Mouse (Mus musculus) intestine, postnatal 0 days (tissue): ENCODE measurements around the gene Cks1b. TPM values are rescaled to one million over a fixed set of nuclear protein-coding genes. Genes with fewer than 3 reads are reported as not detected.
A peak's percentile ranks its signal among the peaks of the same experiment; 100 is the strongest.

Experiments
- ATAC-seq: fragments of 200-750 bp; cut with Nextera tagmentation; 2 replicates; pipeline ENCODE4 v1.8.0; 2017; ENCODE audit warnings: mild to moderate bottlenecking, moderate TSS enrichment, moderate library complexity
- H3K27ac ChIP-seq: fragments of 300-500 bp; sonication (generic); 2 replicates; pipeline ENCODE4 v1.5.1; 2014; ENCODE audit warnings: mild to moderate bottlenecking, low read depth, low read length, moderate library complexity
- H3K27me3 ChIP-seq: fragments of 300-500 bp; sonication (generic); replicated peaks from 2 replicates; pipeline ENCODE4 v1.6.1; 2014; ENCODE audit warnings: low read length, mixed read lengths; ENCODE audit not compliant: control insufficient read depth, insufficient read depth
- H3K36me3 ChIP-seq: fragments of 300-500 bp; sonication (generic); 2 replicates; pipeline ENCODE4 v1.6.1; 2014; ENCODE audit warnings: mild to moderate bottlenecking, moderate library complexity; ENCODE audit not compliant: control insufficient read depth, insufficient read depth
- H3K4me1 ChIP-seq: fragments of 300-500 bp; sonication (generic); replicated peaks from 2 replicates; pipeline ENCODE4 v1.6.1; 2014; ENCODE audit warnings: antibody characterized with exemption, low read length, mixed read lengths; ENCODE audit not compliant: control insufficient read depth, insufficient read depth
- H3K4me2 ChIP-seq: fragments of 300-500 bp; sonication (generic); replicated peaks from 2 replicates; pipeline ENCODE4 v1.6.1; 2014; ENCODE audit warnings: low read depth, mild to moderate bottlenecking, moderate library complexity
- H3K4me3 ChIP-seq: fragments of 300-500 bp; sonication (generic); 2 replicates; pipeline ENCODE4 v1.5.1; 2014; ENCODE audit warnings: low read depth, low read length
- H3K9ac ChIP-seq: fragments of 300-500 bp; sonication (generic); 2 replicates; pipeline ENCODE4 v1.6.1; 2014; ENCODE audit warnings: mild to moderate bottlenecking, low read depth, low read length
- H3K9me3 ChIP-seq: fragments of 300-500 bp; sonication (generic); 2 replicates; pipeline ENCODE4 v1.6.1; 2016; ENCODE audit warnings: mixed run types; ENCODE audit not compliant: control insufficient read depth
- CTCF ChIP-seq: sonication (generic); IDR thresholded peaks from 2 replicates; pipeline ENCODE4 v1.5.1; 2016; ENCODE audit warnings: low read depth, mild to moderate bottlenecking, control low read depth, antibody characterized with exemption, moderate library complexity
- WGBS: fragments of 180-500 bp; shearing (Covaris S2); extraction: QIAGEN DNeasy Blood & Tissue Kit; methylation state at CpG from one replicate; pipeline ENCODE4 v1.1.7; 2014; 5-methylcytosine and 5-hydroxymethylcytosine counted together
- polyA plus RNA-seq: library from polyadenylated mRNA; unstranded; fragments of >200 nt; fragmentation: Nextera tagmentation; extraction: Ambion mirVana; gene quantifications from 2 replicates; pipeline ENCODE4 v1.2.1, GENCODE M21; 2015

The Cks1b gene
- polyA plus RNA-seq, result 106 and 118 TPM in 2 replicates

- H3K4me2 ChIP-seq, result peak within 1 kb of the TSS; percentile 86
- no peaks in the 10 kb centered on the region for H3K27me3 ChIP-seq
- H3K9me3 ChIP-seq, result no peaks in the 10 kb centered on the region
- H3K4me1 ChIP-seq, result peaks cover 9% of the 10 kb centered on the region
- peak; percentile 96 for ATAC-seq
- peak within 1 kb of the TSS; percentile 76 for H3K4me3 ChIP-seq
- H3K9ac ChIP-seq, result peak within 1 kb of the TSS; percentile 83
- peak within 1 kb of the TSS; percentile 97 for H3K27ac ChIP-seq
- peaks cover 28% of the 10 kb centered on the region for H3K36me3 ChIP-seq
- no peak for TF ChIP-seq CTCF
- WGBS, result under 1% methylated on average over 39 of the region's 39 CpGs
Observed at GRCm38 (mm10) chr3:89418170-89418860, at the start of gene Cks1b, which contains the start of gene Shc1. TSS of gene Cks1b (minus strand) at chr3:89418383. TSS of gene Shc1 (plus strand) at chr3:89418443.

GRCm38 (mm10) chr3:89458965-89459807 is 41.0 kb upstream of the Cks1b start:
- Histone ChIP-seq H3K9ac (peak overlapping the region; percentile 63), H3K4me1 (peaks cover 4% of the 10 kb centered on the region; the same call in 1 of the 2 replicates), H3K36me3 (no peaks in the 10 kb centered on the region), H3K4me2 (peak overlapping the region; percentile 81), H3K27me3 (no peaks in the 10 kb centered on the region), H3K27ac (peak overlapping the region; percentile 74), H3K9me3 (no peaks in the 10 kb centered on the region), H3K4me3 (peak overlapping the region; percentile 54)
- peak; percentile 87 for ATAC-seq
- WGBS, result under 1% methylated on average over 36 of the region's 36 CpGs
- no peak for TF ChIP-seq CTCF

- no peaks in the 10 kb centered on the region for H3K27me3 ChIP-seq
- no peak overlapping the region for H3K9ac ChIP-seq
- no peaks in the 10 kb centered on the region for H3K9me3 ChIP-seq
- H3K4me3 ChIP-seq, result peak overlapping the region; percentile 54
- peaks cover 4% of the 10 kb centered on the region; the same call in 1 of the 2 replicates for H3K4me1 ChIP-seq
- TF ChIP-seq CTCF, result no peak
- peak; percentile 58 for ATAC-seq
- WGBS, result 44% methylated on average over 13 of the region's 13 CpGs
- H3K27ac ChIP-seq, result 0 out of 2 replicates have a peak overlapping the region, but pooled peaks have one; percentile 74
- H3K4me2 ChIP-seq, result peak overlapping the region; percentile 81
- no peaks in the 10 kb centered on the region for H3K36me3 ChIP-seq
Observed at GRCm38 (mm10) chr3:89458372-89458964, 40.3 kb upstream of the Cks1b start.

GRCm38 (mm10) chr3:89456726-89457665 is 38.8 kb upstream of the Cks1b start:
- no peaks in the 10 kb centered on the region for H3K27me3 ChIP-seq
- no peak overlapping the region; the same call in 1 of the 2 replicates for H3K4me2 ChIP-seq
- H3K9ac ChIP-seq, result no peak overlapping the region
- WGBS, result 32% methylated on average over 10 of the region's 10 CpGs
- H3K27ac ChIP-seq, result no peak overlapping the region
- no peaks in the 10 kb centered on the region for H3K36me3 ChIP-seq
- H3K4me1 ChIP-seq, result peaks cover 4% of the 10 kb centered on the region; the same call in 1 of the 2 replicates
- H3K9me3 ChIP-seq, result no peaks in the 10 kb centered on the region
- no peak overlapping the region for H3K4me3 ChIP-seq
- peak; percentile 87 for TF ChIP-seq CTCF
- ATAC-seq, result peak; percentile 26; the same call in 1 of the 2 replicates

- no peaks in the 10 kb centered on the region for H3K9me3 ChIP-seq
- H3K27me3 ChIP-seq, result no peaks in the 10 kb centered on the region
- H3K4me2 ChIP-seq, result no peak overlapping the region
- no peak overlapping the region for H3K4me3 ChIP-seq
- no peaks in the 10 kb centered on the region for H3K36me3 ChIP-seq
- 100% methylated on average over 1 of the region's 1 CpGs for WGBS
- no peak overlapping the region for H3K27ac ChIP-seq
- H3K9ac ChIP-seq, result no peak overlapping the region
- no peak for TF ChIP-seq CTCF
- no peak for ATAC-seq
- peaks cover 4% of the 10 kb centered on the region; the same call in 1 of the 2 replicates for H3K4me1 ChIP-seq
Observed at GRCm38 (mm10) chr3:89455786-89456285, 37.7 kb upstream of the Cks1b start.
